Mouse (Mus musculus): Measurements from ENCODE around the gene AC131692.1. TPM values are rescaled to one million over a fixed set of nuclear protein-coding genes. Genes with fewer than 3 reads are reported as not detected.

Gene AC131692.1
- polyA plus RNA-seq, 1 experiment from 2014 or later = not detected

- Histone ChIP-seq H3K4me3 (ENCODE audit: low read depth, low read length) (no peak overlapping the region), H3K9me3 (ENCODE audit: control insufficient read depth, low read length) (no peaks in the 10 kb centered on the region), H3K36me3 (ENCODE audit: control insufficient read depth, insufficient read depth, low read length) (peaks cover 7% of the 10 kb centered on the region), H3K4me2 (replicated peaks; ENCODE audit: low read depth) (no peak overlapping the region), H3K27ac (replicated peaks) (no peak overlapping the region), H3K27me3 (ENCODE audit: control insufficient read depth, insufficient read depth, low read length) (no peaks in the 10 kb centered on the region), H3K4me1 (replicated peaks; ENCODE audit: control insufficient read depth, insufficient read depth) (peaks cover 5% of the 10 kb centered on the region; the same call in 1 of the 2 replicates), H3K9ac (ENCODE audit: low read length) (no peak overlapping the region)
- no peak for DNase-seq (ENCODE audit: low spot score)
- 91% methylated on average over 31 of the region's 31 CpGs for WGBS
- TF ChIP-seq CTCF (IDR thresholded peaks at IDR 0.05; ENCODE audit: low read depth) (no peak), EP300 (optimal IDR thresholded peaks at IDR 0.05) (no peak)
- no peak for ATAC-seq (ENCODE audit: low FRiP score, low TSS enrichment)
Measured at GRCm38 (mm10) chr19:6070571-6071250, 23.5 kb upstream of the AC131692.1 start.

- ATAC-seq (ENCODE audit: low FRiP score, low TSS enrichment) = no peak
- Histone ChIP-seq H3K36me3 (ENCODE audit: control insufficient read depth, insufficient read depth, low read length) (peaks cover 7% of the 10 kb centered on the region), H3K4me1 (replicated peaks; ENCODE audit: control insufficient read depth, insufficient read depth) (peaks cover 7% of the 10 kb centered on the region), H3K4me3 (ENCODE audit: low read depth, low read length) (no peak overlapping the region), H3K4me2 (replicated peaks; ENCODE audit: low read depth) (no peak overlapping the region), H3K27me3 (ENCODE audit: control insufficient read depth, insufficient read depth, low read length) (no peaks in the 10 kb centered on the region), H3K9ac (ENCODE audit: low read length) (no peak overlapping the region), H3K9me3 (ENCODE audit: control insufficient read depth, low read length) (no peaks in the 10 kb centered on the region), H3K27ac (replicated peaks) (no peak overlapping the region)
- TF ChIP-seq CTCF (IDR thresholded peaks at IDR 0.05; ENCODE audit: low read depth) = no peak
- TF ChIP-seq EP300 (optimal IDR thresholded peaks at IDR 0.05) = no peak
- 92% methylated on average over 19 of the region's 19 CpGs for WGBS
- DNase-seq (ENCODE audit: low spot score) = no peak
Measured at GRCm38 (mm10) chr19:6071261-6071660, 23.0 kb upstream of the AC131692.1 start.

GRCm38 (mm10) chr19:6073889-6074288, 20.3 kb upstream of the AC131692.1 start:
- H3K4me1 ChIP-seq (replicated peaks; ENCODE audit: control insufficient read depth, insufficient read depth) = peaks cover 3% of the 10 kb centered on the region; the same call in 1 of the 2 replicates
- no peak for TF ChIP-seq EP300 (optimal IDR thresholded peaks at IDR 0.05)
- no peak for TF ChIP-seq CTCF (IDR thresholded peaks at IDR 0.05; ENCODE audit: low read depth)
- ATAC-seq (ENCODE audit: low FRiP score, low TSS enrichment) = no peak
- no peak overlapping the region for H3K4me3 ChIP-seq (ENCODE audit: low read depth, low read length)
- no peak overlapping the region for H3K4me2 ChIP-seq (replicated peaks; ENCODE audit: low read depth)
- WGBS = 87% methylated on average over 5 of the region's 5 CpGs
- H3K27me3 ChIP-seq (ENCODE audit: control insufficient read depth, insufficient read depth, low read length) = no peaks in the 10 kb centered on the region
- peaks cover 5% of the 10 kb centered on the region for H3K36me3 ChIP-seq (ENCODE audit: control insufficient read depth, insufficient read depth, low read length)
- H3K9me3 ChIP-seq (ENCODE audit: control insufficient read depth, low read length) = no peaks in the 10 kb centered on the region
- H3K9ac ChIP-seq (ENCODE audit: low read length) = no peak overlapping the region
- DNase-seq (ENCODE audit: low spot score) = no peak
- H3K27ac ChIP-seq (replicated peaks) = no peak overlapping the region

GRCm38 (mm10) chr19:6076564-6077393, 17.4 kb upstream of the AC131692.1 start, which contains the start of gene Vps51:
Gene Vps51 (minus strand): TSS chr19:6077231.
- ATAC-seq (ENCODE audit: low FRiP score, low TSS enrichment) (peak; percentile 88), DNase-seq (ENCODE audit: low spot score) (peak; percentile 86)
- peak within 1 kb of the TSS; percentile 87 for H3K27ac ChIP-seq (replicated peaks)
- H3K27me3 ChIP-seq (ENCODE audit: control insufficient read depth, insufficient read depth, low read length) = no peaks in the 10 kb centered on the region
- 1% methylated on average over 33 of the region's 33 CpGs for WGBS
- H3K9ac ChIP-seq (ENCODE audit: low read length) = peak within 1 kb of the TSS; percentile 78
- peaks cover 3% of the 10 kb centered on the region; the same call in 1 of the 2 replicates for H3K4me1 ChIP-seq (replicated peaks; ENCODE audit: control insufficient read depth, insufficient read depth)
- H3K36me3 ChIP-seq (ENCODE audit: control insufficient read depth, insufficient read depth, low read length) = 0 out of 2 replicates have a peak, but pooled peaks cover 6% of the 10 kb centered on the region
- no peaks in the 10 kb centered on the region for H3K9me3 ChIP-seq (ENCODE audit: control insufficient read depth, low read length)
- peak within 1 kb of the TSS; percentile 95 for H3K4me2 ChIP-seq (replicated peaks; ENCODE audit: low read depth)
- TF ChIP-seq CTCF (IDR thresholded peaks at IDR 0.05; ENCODE audit: low read depth) (0 out of 2 replicates have a peak, but pooled peaks have one; percentile 20), EP300 (optimal IDR thresholded peaks at IDR 0.05) (peak; percentile 27)
- H3K4me3 ChIP-seq (ENCODE audit: low read depth, low read length) = peak within 1 kb of the TSS; percentile 89

- H3K4me2 ChIP-seq (replicated peaks; ENCODE audit: low read depth) = no peak within 1 kb of the TSS
- no peak within 1 kb of the TSS for H3K27ac ChIP-seq (replicated peaks)
- no peak for DNase-seq (ENCODE audit: low spot score)
- H3K9ac ChIP-seq (ENCODE audit: low read length) = no peak within 1 kb of the TSS
- ATAC-seq (ENCODE audit: low FRiP score, low TSS enrichment) = no peak
- no peak within 1 kb of the TSS for H3K4me3 ChIP-seq (ENCODE audit: low read depth, low read length)
- peaks cover 8% of the 10 kb centered on the region; the same call in 1 of the 2 replicates for H3K36me3 ChIP-seq (ENCODE audit: control insufficient read depth, insufficient read depth, low read length)
- peaks cover 5% of the 10 kb centered on the region for H3K4me1 ChIP-seq (replicated peaks; ENCODE audit: control insufficient read depth, insufficient read depth)
- H3K9me3 ChIP-seq (ENCODE audit: control insufficient read depth, low read length) = no peaks in the 10 kb centered on the region
- TF ChIP-seq EP300 (optimal IDR thresholded peaks at IDR 0.05) = no peak
- H3K27me3 ChIP-seq (ENCODE audit: control insufficient read depth, insufficient read depth, low read length) = no peaks in the 10 kb centered on the region
- WGBS = 91% methylated on average over 12 of the region's 12 CpGs
Measured at GRCm38 (mm10) chr19:6079983-6080480, 14.2 kb upstream of the AC131692.1 start, which contains the start of gene Tmem262. Gene Tmem262 (plus strand): TSS chr19:6080033.
